Mouse (Mus musculus) CD4-positive, CD25-positive, alpha-beta regulatory T cell, adult 4 months (primary cell): ENCODE measurements around the gene Irf2bp2. TPM values are rescaled to one million over a fixed set of nuclear protein-coding genes. Genes with fewer than 3 reads are reported as not detected.

Experiments
- ATAC-seq: one replicate; pipeline ENCODE4 v1.8.0; 2017
- polyA plus RNA-seq, 2 experiments: library from polyadenylated mRNA; unstranded; fragments of 100-300 nt; shearing (Covaris generic); gene quantifications; one replicate each; pipeline ENCODE4 v1.2.1; 2017

Irf2bp2 gene
- polyA plus RNA-seq, result 10 to 100 TPM; 15.5 to 22.4 TPM

DNA sequence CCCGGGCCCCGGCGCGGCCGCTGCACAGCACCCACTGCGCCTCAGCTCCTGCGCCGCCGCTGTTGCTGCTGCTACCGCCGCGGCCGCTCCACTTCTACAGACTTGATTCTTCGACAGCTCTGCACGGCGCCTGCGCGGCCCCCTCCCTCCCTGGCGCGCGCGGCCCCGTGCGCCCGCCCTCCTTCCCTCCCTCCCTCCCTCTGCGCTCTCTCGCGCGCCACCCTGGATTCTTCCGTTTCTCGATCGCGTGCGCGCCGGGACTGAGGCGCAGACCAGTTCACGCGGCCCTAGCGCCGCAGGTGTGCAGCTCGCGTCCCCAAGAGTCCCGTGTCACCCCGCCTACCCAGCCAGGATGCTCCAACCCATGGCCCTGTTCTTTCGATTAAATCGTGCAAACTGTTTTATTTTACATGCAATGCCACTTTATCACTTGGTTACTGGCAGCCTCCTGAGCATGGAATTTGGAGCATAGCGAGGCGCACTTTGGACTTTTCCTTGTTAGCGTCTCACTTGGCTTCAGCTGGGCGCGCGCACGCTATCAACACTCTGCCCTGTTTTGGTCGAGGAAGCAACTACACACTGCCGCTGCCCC lies at the start of gene Irf2bp2:
TSS of gene Irf2bp2 (minus strand) at position 98 of the 592 bp plus-strand sequence.
- ATAC-seq, result peak; percentile 35

GRCm38 (mm10) chr8:126642665-126643064 lies 48.9 kb upstream of the Irf2bp2 start:
- no peak for ATAC-seq

GRCm38 (mm10) chr8:126641568-126642295 lies 47.9 kb upstream of the Irf2bp2 start:
- ATAC-seq, result no peak

DNA sequence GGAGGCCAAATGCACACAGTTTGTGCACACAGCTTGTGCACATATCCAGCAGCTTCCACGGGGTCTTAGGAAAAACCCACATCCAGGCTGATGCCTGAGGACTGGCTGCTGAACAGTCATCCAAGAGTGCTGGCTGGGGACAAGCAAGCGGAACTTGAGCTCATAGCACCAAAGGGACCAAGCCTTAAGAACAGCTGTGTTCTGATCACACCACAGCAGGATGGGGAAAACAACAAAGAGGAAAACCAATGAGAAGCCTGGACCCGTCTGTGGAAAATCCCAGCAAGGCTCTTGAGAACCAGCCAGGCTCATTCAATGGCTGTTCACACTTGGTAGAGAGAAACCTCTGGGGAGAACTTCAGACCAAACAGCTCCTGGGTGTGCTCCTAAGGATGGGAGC lies 45.4 kb upstream of the Irf2bp2 start:
- no peak for ATAC-seq

- ATAC-seq, result peak; percentile 39
These were observed 44.2 kb upstream of the Irf2bp2 start for GRCm38 (mm10) chr8:126638027-126638426.

DNA sequence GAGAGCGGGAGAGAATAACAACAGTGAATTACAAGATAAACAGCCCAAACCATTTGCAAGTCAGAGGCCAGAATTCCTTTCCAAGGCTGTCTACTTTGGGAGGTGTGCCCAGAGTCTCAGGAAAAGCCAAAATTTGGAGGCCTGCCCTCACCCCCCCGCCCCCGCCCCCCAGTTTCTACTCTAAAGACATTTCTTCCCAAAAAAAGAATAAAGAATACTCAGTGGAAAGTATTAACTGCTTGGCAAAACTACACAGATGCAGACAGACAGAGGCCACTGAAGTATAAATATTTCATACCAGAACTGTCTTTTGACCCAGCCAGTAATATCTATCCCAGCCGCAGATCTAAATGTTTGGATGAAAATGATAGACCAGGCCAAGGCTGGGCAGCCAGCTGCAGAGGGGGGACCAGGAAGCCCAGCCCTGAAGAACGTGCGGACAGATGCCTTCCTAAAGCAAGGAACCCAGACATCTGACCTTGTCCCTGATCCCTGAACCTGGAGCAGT lies 40.8 kb upstream of the Irf2bp2 start:
- ATAC-seq, result no peak

GRCm38 (mm10) chr8:126628616-126629015 lies 34.8 kb upstream of the Irf2bp2 start:
- ATAC-seq, result peak; percentile 39

DNA sequence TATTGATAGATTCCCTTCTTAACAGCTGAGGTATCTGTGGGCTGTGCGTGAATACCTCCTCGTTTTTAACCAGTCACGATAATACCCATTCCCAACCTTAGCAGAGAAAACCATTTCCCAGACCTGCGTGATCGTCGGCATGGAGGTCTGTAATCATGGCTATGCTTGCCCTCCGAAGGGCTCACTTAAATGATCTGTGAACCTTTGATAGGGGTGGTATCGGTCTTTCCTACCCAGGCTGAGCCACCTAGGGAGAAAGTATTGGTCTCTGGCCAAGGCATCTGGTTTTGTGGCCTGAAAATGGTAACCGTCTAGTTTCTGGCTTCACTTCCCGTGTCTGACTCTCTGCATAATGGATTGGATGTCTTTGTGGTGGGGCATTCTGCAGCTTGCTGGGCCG lies 32.6 kb upstream of the Irf2bp2 start:
- no peak for ATAC-seq

DNA sequence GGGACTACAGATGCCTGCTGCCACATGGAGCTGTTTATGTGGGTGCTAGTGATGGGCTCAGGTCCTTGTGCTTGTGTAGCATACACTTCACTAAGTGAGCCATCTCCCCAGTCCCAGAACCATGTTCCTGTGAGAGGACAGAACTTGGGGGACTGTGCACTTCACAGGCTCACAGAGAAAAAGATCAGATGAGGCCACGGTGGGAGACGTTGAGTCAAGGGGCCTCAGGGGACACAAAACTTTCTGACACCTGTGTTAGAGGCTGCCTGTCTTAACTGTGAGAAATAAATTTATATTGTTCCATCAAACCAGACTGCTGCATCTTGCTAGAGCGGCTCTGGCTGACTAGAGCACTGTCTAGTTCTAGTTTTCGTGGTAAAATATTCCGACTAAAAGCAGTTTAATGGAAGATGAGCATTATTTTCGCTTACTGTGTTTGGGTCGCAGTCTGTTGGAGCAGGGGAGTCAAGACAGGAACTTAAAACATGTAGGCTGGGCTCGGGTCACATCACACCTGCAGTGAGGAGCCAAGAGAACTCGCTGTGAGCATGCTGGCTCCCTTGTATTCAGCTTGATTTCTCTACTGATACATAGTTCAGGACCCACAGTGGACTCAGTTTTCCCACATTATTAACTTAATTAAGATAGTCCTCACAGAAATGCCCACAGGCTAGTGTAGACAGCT lies 28.5 kb upstream of the Irf2bp2 start:
- no peak for ATAC-seq

DNA sequence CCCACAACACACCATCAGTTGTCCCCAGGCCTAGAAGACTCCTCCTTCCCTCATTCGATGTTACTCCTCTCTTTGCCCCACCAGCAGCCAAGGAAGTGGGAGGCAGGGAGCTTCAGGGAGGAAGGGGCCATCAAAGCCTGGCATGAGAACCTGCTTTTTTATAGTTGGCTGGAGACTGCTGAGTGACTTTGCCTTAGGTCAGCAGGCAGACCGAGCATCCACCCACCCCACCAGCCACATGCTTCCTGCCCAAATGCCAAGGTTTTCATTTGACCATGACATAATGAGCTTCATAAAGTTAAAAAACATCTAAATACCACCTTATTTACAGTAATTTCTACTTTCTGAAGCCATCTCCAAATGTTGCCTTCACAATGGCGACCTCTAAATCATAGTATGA lies 26.9 kb upstream of the Irf2bp2 start:
- ATAC-seq, result no peak

- ATAC-seq, result no peak
These were observed 25.7 kb upstream of the Irf2bp2 start for GRCm38 (mm10) chr8:126619487-126619886.

GRCm38 (mm10) chr8:126617665-126618064 lies 23.9 kb upstream of the Irf2bp2 start:
- ATAC-seq, result no peak

DNA sequence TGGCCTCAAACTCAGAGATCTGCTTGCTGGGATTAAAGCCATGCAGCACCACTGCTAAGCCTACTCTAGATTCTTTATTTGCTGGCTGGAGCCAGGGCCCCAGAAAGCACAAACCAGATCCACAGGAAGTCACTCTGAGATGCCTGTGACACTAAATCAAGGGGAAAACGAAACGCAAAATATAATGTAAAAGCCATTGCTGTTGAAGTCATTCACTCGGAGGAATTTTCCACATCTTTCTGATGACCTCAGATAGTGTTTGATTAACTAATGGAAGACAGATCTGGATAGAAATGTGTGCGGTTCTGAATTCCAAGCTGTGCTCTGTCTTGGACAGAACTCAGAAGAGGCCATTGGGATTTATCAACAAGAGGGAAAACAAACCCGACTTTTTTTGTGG lies 22.9 kb upstream of the Irf2bp2 start:
- peak; percentile 50 for ATAC-seq

DNA sequence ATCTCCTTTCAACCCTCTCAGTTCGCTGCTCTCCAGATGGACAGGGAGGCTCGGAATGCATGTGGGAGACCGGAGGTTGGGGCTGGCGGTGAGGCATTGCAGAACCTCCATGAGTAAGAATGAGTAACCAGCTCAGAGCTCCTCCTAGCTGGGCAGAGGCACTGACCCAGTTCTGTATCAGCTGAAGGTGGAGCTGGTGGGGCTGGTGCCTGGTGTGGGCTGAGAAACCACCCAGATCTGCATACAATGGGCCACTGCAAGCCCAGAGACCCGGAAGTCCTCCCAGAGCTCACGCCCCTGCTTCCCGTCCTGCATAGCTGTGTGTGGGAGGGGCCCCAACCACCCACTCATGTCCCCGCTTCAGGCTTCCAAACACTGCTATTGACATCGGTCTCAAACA lies 22.0 kb upstream of the Irf2bp2 start:
- peak; percentile 80 for ATAC-seq

GRCm38 (mm10) chr8:126614740-126615132 lies 20.9 kb upstream of the Irf2bp2 start:
- no peak for ATAC-seq

GRCm38 (mm10) chr8:126614062-126614739 lies 20.4 kb upstream of the Irf2bp2 start:
- ATAC-seq, result peak; percentile 50

- no peak for ATAC-seq
These were observed 19.4 kb upstream of the Irf2bp2 start for GRCm38 (mm10) chr8:126613143-126613542.

DNA sequence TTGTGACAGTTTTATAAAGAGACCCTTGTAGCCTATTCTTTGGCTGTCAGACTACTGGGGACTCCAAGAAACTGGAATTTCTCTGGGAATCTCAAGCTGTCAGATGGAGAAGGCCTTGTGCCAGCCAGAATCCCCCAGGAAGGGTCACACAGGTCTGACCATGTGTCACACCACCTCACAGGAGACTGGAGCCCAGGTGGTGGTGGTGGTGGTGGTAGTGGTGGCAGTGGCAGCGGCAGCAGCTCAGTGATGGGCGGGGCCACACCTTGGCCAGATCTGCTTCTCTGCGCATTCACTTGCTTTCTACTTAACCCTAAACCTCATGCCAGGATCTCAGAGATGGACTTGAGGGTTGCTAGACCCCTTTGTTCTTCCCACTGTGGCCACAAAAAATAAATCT lies 19.0 kb upstream of the Irf2bp2 start:
- no peak for ATAC-seq

GRCm38 (mm10) chr8:126610713-126611112 lies 16.9 kb upstream of the Irf2bp2 start:
- no peak for ATAC-seq

DNA sequence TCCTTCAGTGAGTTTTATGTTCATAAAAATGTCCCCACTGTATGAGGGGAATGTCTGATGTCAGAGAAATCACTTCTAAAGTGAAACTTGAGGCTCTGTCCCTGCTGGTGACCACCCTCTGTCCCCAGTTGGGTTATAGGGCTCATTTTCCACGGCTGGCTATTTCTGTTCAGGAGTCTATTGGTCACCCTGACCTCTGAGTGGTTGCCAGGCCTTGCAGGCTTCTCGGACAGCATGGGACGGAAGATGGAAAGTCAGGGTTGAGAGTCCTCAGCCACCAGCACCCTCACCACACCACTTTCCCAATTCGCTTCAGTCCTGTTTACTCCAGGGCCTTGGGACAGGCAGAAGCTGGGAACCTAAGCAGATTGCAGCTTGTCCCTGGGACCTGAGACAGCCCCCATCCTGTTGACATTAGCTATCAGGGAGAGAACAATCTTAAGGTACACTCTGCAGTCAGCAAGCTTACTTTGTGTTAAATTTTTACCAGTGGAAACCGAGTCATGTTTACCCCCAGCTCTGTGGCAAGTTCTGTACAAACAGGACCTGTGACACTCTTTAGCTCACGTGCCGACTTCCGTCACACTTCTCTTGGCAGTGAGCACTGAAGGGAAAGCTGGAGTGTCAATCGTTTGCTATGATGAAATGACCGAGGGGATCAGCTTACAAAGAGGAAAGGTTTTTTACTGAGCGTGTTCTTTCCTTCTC lies 15.9 kb upstream of the Irf2bp2 start:
- ATAC-seq, result no peak

DNA sequence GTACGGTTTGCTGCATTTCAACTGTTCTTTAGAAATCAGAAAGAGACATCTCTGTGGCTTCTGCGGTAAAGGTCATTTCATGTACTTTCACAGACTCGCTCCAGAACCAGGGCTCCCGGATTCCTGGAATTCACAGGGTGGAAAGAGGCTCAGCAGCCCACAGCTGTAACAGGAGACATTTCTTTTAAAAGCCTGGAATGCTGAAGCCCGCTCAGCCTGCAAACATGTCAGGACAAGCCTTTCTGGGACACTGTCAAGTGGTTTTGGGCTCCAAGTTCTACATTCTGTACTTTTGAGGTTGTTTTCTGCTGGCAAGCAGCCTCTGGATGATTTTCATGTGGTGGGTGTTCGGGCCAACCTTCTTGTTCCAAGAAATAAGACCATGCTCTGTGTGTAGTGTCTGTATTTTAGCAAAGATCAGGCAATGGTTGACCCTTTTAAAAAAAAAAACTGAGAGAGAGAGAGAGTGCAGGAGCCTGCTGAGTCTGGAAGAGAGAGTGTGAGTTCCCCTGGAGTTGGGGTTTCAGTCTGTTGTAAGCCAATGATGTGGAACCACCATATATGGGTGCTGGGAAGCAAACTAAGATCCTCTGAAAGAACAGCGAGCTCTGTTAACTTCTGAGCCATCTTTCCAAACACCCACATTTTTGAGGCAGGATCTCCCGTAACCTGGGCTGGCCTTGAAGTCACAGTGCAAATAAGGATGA lies 9.6 kb upstream of the Irf2bp2 start:
- ATAC-seq, result no peak

DNA sequence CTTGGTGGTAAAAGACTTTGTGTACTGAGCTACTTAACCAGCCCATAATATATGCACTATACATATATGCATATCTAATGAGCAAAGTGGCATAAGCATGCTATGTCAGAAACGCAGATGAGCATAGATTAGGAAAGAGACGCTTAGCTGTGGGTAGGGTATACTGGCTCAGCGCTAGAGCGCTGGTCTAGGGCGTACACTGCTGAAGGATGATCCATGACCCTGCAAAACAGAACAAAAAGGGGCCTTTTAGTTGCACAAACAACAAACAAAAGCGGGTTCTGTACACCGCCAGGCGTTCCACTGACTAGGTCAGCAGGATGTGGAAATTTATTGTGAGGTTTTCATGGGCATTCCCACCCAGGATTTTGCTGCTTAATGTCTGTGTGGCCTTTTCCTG lies 8.9 kb upstream of the Irf2bp2 start:
- no peak for ATAC-seq
